Mouse (Mus musculus) hindbrain, embryonic 11.5 days (tissue): Measurements from ENCODE around the gene Sct. TPM values are rescaled to one million over a fixed set of nuclear protein-coding genes. Genes with fewer than 3 reads are reported as not detected.
"Not testable (repeated sequence)": the region's sequence is repeated elsewhere in the genome, so short reads cannot be mapped to it uniquely, and the experiment has no call there.

ENCODE experiments used
- ATAC-seq: fragments of 200-750 bp; cut with Nextera tagmentation; 2 replicates; pipeline ENCODE4 v1.8.0; 2017; ENCODE audit warnings: mild to moderate bottlenecking, moderate TSS enrichment, moderate library complexity; ENCODE audit not compliant: low FRiP score
- DNase-seq: peaks from one replicate; pipeline ENCODE4 v3.0.0-alpha.2; 2015; ENCODE audit warnings: low spot score
- H3K27ac ChIP-seq: fragments of 300-500 bp; sonication (generic); 2 replicates; pipeline ENCODE4 v1.5.1; 2014; ENCODE audit warnings: mild to moderate bottlenecking, low read depth, low read length
- H3K27me3 ChIP-seq: fragments of 300-500 bp; sonication (generic); 2 replicates; pipeline ENCODE4 v1.6.1; 2014; ENCODE audit warnings: mild to moderate bottlenecking, low read length, moderate library complexity, mixed read lengths; ENCODE audit not compliant: control insufficient read depth, insufficient read depth
- H3K36me3 ChIP-seq: fragments of 300-500 bp; sonication (generic); 2 replicates; pipeline ENCODE4 v1.6.1; 2014; ENCODE audit warnings: mild to moderate bottlenecking, low read length, moderate library complexity, mixed read lengths; ENCODE audit not compliant: control insufficient read depth, insufficient read depth
- H3K4me1 ChIP-seq: fragments of 300-500 bp; sonication (generic); replicated peaks from 2 replicates; pipeline ENCODE4 v1.6.1; 2014; ENCODE audit warnings: low read length, mixed read lengths; ENCODE audit not compliant: control insufficient read depth, insufficient read depth
- H3K4me2 ChIP-seq: fragments of 300-500 bp; sonication (generic); replicated peaks from 2 replicates; pipeline ENCODE4 v1.6.1; 2014; ENCODE audit warnings: mild to moderate bottlenecking, low read depth, low read length
- H3K4me3 ChIP-seq: fragments of 300-500 bp; sonication (generic); 2 replicates; pipeline ENCODE4 v1.5.1; 2014; ENCODE audit warnings: low read depth, low read length
- H3K9ac ChIP-seq: fragments of 300-500 bp; sonication (generic); 2 replicates; pipeline ENCODE4 v1.6.1; 2014; ENCODE audit warnings: low read depth, low read length
- H3K9me3 ChIP-seq: fragments of 300-500 bp; sonication (generic); 2 replicates; pipeline ENCODE4 v1.6.1; 2016; ENCODE audit warnings: low read length; ENCODE audit not compliant: control insufficient read depth
- WGBS: fragments of 180-500 bp; shearing (Covaris S2); extraction: QIAGEN DNeasy Blood & Tissue Kit; methylation state at CpG from one replicate; pipeline ENCODE4 v1.1.7; 2014; 5-methylcytosine and 5-hydroxymethylcytosine counted together
- polyA plus RNA-seq: library from polyadenylated mRNA; unstranded; fragments of >200 nt; fragmentation: Nextera tagmentation; extraction: Ambion mirVana; gene quantifications from 2 replicates; pipeline ENCODE4 v1.2.1, GENCODE M21; 2014

Gene Sct
- polyA plus RNA-seq, 1 experiment from 2014 or later = 5.1 TPM

GRCm38 (mm10) chr7:141264041-141264700, 14.8 kb downstream of the Sct start:
- H3K4me2 ChIP-seq = no peak overlapping the region
- no peaks in the 10 kb centered on the region for H3K27me3 ChIP-seq
- DNase-seq (no peak), ATAC-seq (no peak)
- H3K9ac ChIP-seq = no peak overlapping the region
- H3K36me3 ChIP-seq = peaks cover 13% of the 10 kb centered on the region; the same call in 1 of the 2 replicates
- 76% methylated on average over 11 of the region's 11 CpGs for WGBS
- no peaks in the 10 kb centered on the region for H3K9me3 ChIP-seq
- no peak overlapping the region for H3K27ac ChIP-seq
- H3K4me1 ChIP-seq = 0 out of 2 replicates have a peak, but pooled peaks cover 3% of the 10 kb centered on the region
- H3K4me3 ChIP-seq = no peak overlapping the region

DNA sequence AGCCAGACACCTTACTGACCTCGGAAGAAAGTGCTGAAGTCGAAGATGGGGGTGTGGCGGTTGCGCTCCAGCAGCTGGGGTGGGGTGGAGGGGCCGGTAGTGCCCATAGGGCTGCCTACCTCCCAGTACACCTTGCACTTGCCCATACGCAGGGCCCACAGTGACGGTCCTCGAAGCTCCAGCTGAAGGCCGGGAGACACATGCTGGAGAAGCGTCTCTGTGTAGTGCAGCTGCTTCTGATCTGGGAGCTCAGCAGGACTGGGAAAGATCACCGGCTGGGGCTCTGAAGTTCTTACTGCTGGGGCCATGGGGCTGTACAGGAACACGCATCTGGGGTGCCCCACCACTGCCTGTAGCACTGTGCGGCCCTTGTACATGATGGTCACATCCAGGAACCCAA, 15.3 kb downstream of the Sct start:
- Histone ChIP-seq H3K36me3 (peaks cover 17% of the 10 kb centered on the region; the same call in 1 of the 2 replicates), H3K9me3 (no peaks in the 10 kb centered on the region), H3K9ac (no peak overlapping the region), H3K4me1 (0 out of 2 replicates have a peak, but pooled peaks cover 3% of the 10 kb centered on the region), H3K4me3 (no peak overlapping the region), H3K27ac (no peak overlapping the region), H3K4me2 (no peak overlapping the region), H3K27me3 (no peaks in the 10 kb centered on the region)
- WGBS = 86% methylated on average over 13 of the region's 13 CpGs
- no peak for ATAC-seq
- DNase-seq = no peak

GRCm38 (mm10) chr7:141261480-141261879, 17.5 kb downstream of the Sct start:
- H3K27me3 ChIP-seq = no peaks in the 10 kb centered on the region
- 96% methylated on average over 3 of the region's 3 CpGs for WGBS
- ATAC-seq = no peak

GRCm38 (mm10) chr7:141256159-141256558, 22.8 kb downstream of the Sct start:
- WGBS = 96% methylated on average over 10 of the region's 10 CpGs
- H3K9ac ChIP-seq = no peak overlapping the region
- H3K36me3 ChIP-seq = peaks cover 31% of the 10 kb centered on the region
- ATAC-seq (no peak), DNase-seq (no peak)
- H3K4me3 ChIP-seq = no peak overlapping the region
- no peak overlapping the region for H3K4me2 ChIP-seq
- H3K27ac ChIP-seq = no peak overlapping the region
- H3K27me3 ChIP-seq = no peaks in the 10 kb centered on the region
- H3K9me3 ChIP-seq = no peaks in the 10 kb centered on the region
- H3K4me1 ChIP-seq = no peaks in the 10 kb centered on the region

More at GRCm38 (mm10) chr7:141261480-141261879, 17.5 kb downstream of the Sct start:
- Histone ChIP-seq H3K27ac (no peak overlapping the region), H3K36me3 (peaks cover 36% of the 10 kb centered on the region), H3K4me2 (no peak overlapping the region), H3K9ac (no peak overlapping the region), H3K4me3 (no peak overlapping the region), H3K4me1 (0 out of 2 replicates have a peak, but pooled peaks cover 3% of the 10 kb centered on the region), H3K9me3 (no peaks in the 10 kb centered on the region)
- no peak for DNase-seq

- H3K9me3 ChIP-seq, ATAC-seq, H3K4me3 ChIP-seq, H3K4me1 ChIP-seq, H3K4me2 ChIP-seq, DNase-seq, H3K27ac ChIP-seq, H3K9ac ChIP-seq, H3K27me3 ChIP-seq: not testable (repeated sequence)
- WGBS = 91% methylated on average over 4 of the region's 4 CpGs
- H3K36me3 ChIP-seq = peaks cover 18% of the 10 kb centered on the region
Observed at GRCm38 (mm10) chr7:141250486-141250885, 28.4 kb downstream of the Sct start.

- H3K9ac ChIP-seq = no peak overlapping the region
- no peaks in the 10 kb centered on the region for H3K9me3 ChIP-seq
- no peak overlapping the region for H3K4me3 ChIP-seq
- H3K27ac ChIP-seq = no peak overlapping the region
- H3K36me3 ChIP-seq = peaks cover 20% of the 10 kb centered on the region
- ATAC-seq (no peak), DNase-seq (no peak)
- 91% methylated on average over 9 of the region's 10 CpGs for WGBS
- no peaks in the 10 kb centered on the region for H3K27me3 ChIP-seq
- H3K4me1 ChIP-seq = peaks cover 3% of the 10 kb centered on the region
- H3K4me2 ChIP-seq = no peak overlapping the region
Observed at GRCm38 (mm10) chr7:141231551-141231950, 47.4 kb downstream of the Sct start.

- Histone ChIP-seq H3K27ac (no peak overlapping the region), H3K4me2 (no peak overlapping the region), H3K9ac (no peak overlapping the region), H3K36me3 (peaks cover 20% of the 10 kb centered on the region), H3K27me3 (no peaks in the 10 kb centered on the region), H3K4me1 (peaks cover 3% of the 10 kb centered on the region), H3K4me3 (no peak overlapping the region), H3K9me3 (no peaks in the 10 kb centered on the region)
- 94% methylated on average over 3 of the region's 3 CpGs for WGBS
- DNase-seq (no peak), ATAC-seq (no peak)
Observed at GRCm38 (mm10) chr7:141231111-141231510, 47.8 kb downstream of the Sct start.

GRCm38 (mm10) chr7:141230570-141230969, 48.4 kb downstream of the Sct start:
- Histone ChIP-seq H3K9ac (no peak overlapping the region), H3K27me3 (no peaks in the 10 kb centered on the region), H3K27ac (no peak overlapping the region), H3K4me1 (peaks cover 3% of the 10 kb centered on the region), H3K9me3 (no peaks in the 10 kb centered on the region), H3K36me3 (peaks cover 20% of the 10 kb centered on the region), H3K4me3 (no peak overlapping the region), H3K4me2 (no peak overlapping the region)
- ATAC-seq (no peak), DNase-seq (no peak)
- WGBS = 91% methylated on average over 4 of the region's 4 CpGs

- peaks cover 16% of the 10 kb centered on the region for H3K36me3 ChIP-seq
- H3K27ac ChIP-seq = no peak overlapping the region
- peak overlapping the region; percentile 98 for H3K9ac ChIP-seq
- DNase-seq (no peak), ATAC-seq (no peak)
- H3K4me1 ChIP-seq = peaks cover 3% of the 10 kb centered on the region
- H3K9me3 ChIP-seq = no peaks in the 10 kb centered on the region
- H3K27me3 ChIP-seq = no peaks in the 10 kb centered on the region
- WGBS = 65% methylated on average over 6 of the region's 6 CpGs
- peak overlapping the region; percentile 89 for H3K4me2 ChIP-seq
- H3K4me3 ChIP-seq = peak overlapping the region; percentile 100
Observed at GRCm38 (mm10) chr7:141229702-141230101, 49.2 kb downstream of the Sct start.
